Mouse (Mus musculus): ENCODE data around the gene Olfr1241.

Gene Olfr1241

DNA sequence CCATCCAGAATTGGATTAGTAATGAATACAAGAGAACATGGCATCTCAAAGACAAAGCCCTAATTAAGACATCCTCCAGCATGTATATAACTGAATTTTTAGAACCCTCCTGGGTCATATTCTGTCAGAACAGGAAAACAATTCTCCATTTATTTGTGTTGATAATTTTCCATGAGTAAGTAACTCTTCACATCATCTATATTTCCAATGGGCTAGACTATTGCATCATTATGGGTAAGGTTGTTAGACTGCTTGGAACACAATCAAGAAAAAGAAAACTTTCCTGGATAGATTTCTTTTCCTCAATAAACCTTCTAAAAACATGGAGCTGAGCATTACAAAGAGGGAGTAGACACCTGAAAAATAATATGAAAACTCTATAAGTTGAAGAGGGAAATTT, at the start of gene Olfr1241:
Olfr1241 (minus strand) TSS at position 101 of the 400 bp plus-strand sequence.
- DNase-seq (ENCODE audit: low spot score in 2 of 2) = no peak

- no peak for DNase-seq (ENCODE audit: low spot score in 2 of 2)
Observed at GRCm38 (mm10) chr2:89531387-89531786, 44.5 kb upstream of the Olfr1241 start, which contains the start of gene Olfr1243. Gene Olfr1243 (minus strand): TSS chr2:89531487.

- DNase-seq (ENCODE audit: low spot score in 2 of 2) = no peak
Observed at GRCm38 (mm10) chr2:89498235-89498634, 11.3 kb upstream of the Olfr1241 start, which contains the start of gene Olfr1242. Gene Olfr1242 (minus strand): TSS chr2:89498335.

DNA sequence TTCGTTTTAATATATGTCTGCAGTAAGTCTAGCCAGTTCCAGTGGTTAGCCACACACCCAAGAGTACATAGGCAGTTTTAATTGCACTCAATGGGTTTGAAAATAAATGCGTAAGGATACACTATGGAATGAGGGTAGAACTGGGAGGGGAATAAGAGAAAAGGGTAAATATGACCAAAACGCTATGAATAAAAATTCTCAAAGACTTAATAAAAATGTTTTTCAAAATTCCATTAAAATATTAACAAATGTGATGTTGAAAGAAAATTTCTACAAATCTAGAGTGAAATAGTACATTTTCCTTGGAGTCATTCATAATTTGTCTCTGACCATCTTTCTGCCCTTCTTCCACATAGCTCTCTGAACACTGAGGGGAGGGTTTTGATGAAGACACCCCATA, 44.0 kb downstream of the Olfr1241 start, which contains the start of gene Olfr1240:
Olfr1240 (minus strand) TSS at position 101 of the 400 bp plus-strand sequence.
- DNase-seq (ENCODE audit: low spot score in 2 of 2) = no peak

Data from heart, adult 9 months (tissue).